Mouse (Mus musculus) kidney, postnatal 0 days (tissue): Measurements from ENCODE around the gene Cuta. TPM values are rescaled to one million over a fixed set of nuclear protein-coding genes. Genes with fewer than 3 reads are reported as not detected.
"Not testable (repeated sequence)": the region's sequence is repeated elsewhere in the genome, so short reads cannot be mapped to it uniquely, and the experiment has no call there.

Experiments used
- ATAC-seq: fragments of 200-750 bp; cut with Nextera tagmentation; replicated peaks from 2 replicates; pipeline ENCODE4 v1.8.0; 2017; ENCODE audit warnings: low read depth, moderate number of reproducible peaks, moderate TSS enrichment, moderate library complexity; ENCODE audit not compliant: low FRiP score
- DNase-seq: peaks from one replicate; pipeline ENCODE4 v3.0.0-alpha.2; 2016; ENCODE audit warnings: low spot score
- H3K27ac ChIP-seq: fragments of 300-500 bp; sonication (generic); 2 replicates; pipeline ENCODE4 v1.5.1; 2014; ENCODE audit warnings: mild to moderate bottlenecking
- H3K27me3 ChIP-seq: fragments of 300-500 bp; sonication (generic); 2 replicates; pipeline ENCODE4 v1.6.1; 2014; ENCODE audit warnings: low read length, mixed read lengths; ENCODE audit not compliant: insufficient read depth
- H3K36me3 ChIP-seq: fragments of 300-500 bp; sonication (generic); 2 replicates; pipeline ENCODE4 v1.6.1; 2014; ENCODE audit warnings: low read length, mixed read lengths; ENCODE audit not compliant: insufficient read depth
- H3K4me1 ChIP-seq: fragments of 300-500 bp; sonication (generic); replicated peaks from 2 replicates; pipeline ENCODE4 v1.6.1; 2014; ENCODE audit warnings: antibody characterized with exemption, low read length, mixed read lengths; ENCODE audit not compliant: insufficient read depth
- H3K4me2 ChIP-seq: fragments of 300-500 bp; sonication (generic); 2 replicates; pipeline ENCODE4 v1.6.1; 2014; ENCODE audit warnings: mild to moderate bottlenecking, low read length, moderate library complexity, mixed read lengths
- H3K4me3 ChIP-seq: fragments of 300-500 bp; sonication (generic); replicated peaks from 2 replicates; pipeline ENCODE4 v1.5.1; 2014; ENCODE audit warnings: low read depth, low read length
- H3K9ac ChIP-seq: fragments of 300-500 bp; sonication (generic); 2 replicates; pipeline ENCODE4 v1.6.1; 2014; ENCODE audit warnings: low read depth, low read length
- H3K9me3 ChIP-seq: fragments of 300-500 bp; sonication (generic); replicated peaks from 2 replicates; pipeline ENCODE4 v1.6.1; 2016; ENCODE audit warnings: low read length, inconsistent platforms, mixed read lengths
- CTCF ChIP-seq: IDR thresholded peaks from 2 replicates; pipeline ENCODE4 v1.5.1; 2016; ENCODE audit warnings: antibody characterized with exemption, low read depth, mild to moderate bottlenecking, moderate library complexity
- WGBS: fragments of 180-500 bp; shearing (Covaris S2); extraction: QIAGEN DNeasy Blood & Tissue Kit; methylation state at CpG from one replicate; pipeline ENCODE4 v1.1.7; 2014; 5-methylcytosine and 5-hydroxymethylcytosine counted together
- polyA plus RNA-seq: library from polyadenylated mRNA; unstranded; fragments of >200 nt; fragmentation: Nextera tagmentation; extraction: Ambion mirVana; gene quantifications from 2 replicates; pipeline ENCODE4 v1.2.1, GENCODE M21; 2015

Cuta gene
- 226 and 227 TPM in 2 replicates for polyA plus RNA-seq

DNA sequence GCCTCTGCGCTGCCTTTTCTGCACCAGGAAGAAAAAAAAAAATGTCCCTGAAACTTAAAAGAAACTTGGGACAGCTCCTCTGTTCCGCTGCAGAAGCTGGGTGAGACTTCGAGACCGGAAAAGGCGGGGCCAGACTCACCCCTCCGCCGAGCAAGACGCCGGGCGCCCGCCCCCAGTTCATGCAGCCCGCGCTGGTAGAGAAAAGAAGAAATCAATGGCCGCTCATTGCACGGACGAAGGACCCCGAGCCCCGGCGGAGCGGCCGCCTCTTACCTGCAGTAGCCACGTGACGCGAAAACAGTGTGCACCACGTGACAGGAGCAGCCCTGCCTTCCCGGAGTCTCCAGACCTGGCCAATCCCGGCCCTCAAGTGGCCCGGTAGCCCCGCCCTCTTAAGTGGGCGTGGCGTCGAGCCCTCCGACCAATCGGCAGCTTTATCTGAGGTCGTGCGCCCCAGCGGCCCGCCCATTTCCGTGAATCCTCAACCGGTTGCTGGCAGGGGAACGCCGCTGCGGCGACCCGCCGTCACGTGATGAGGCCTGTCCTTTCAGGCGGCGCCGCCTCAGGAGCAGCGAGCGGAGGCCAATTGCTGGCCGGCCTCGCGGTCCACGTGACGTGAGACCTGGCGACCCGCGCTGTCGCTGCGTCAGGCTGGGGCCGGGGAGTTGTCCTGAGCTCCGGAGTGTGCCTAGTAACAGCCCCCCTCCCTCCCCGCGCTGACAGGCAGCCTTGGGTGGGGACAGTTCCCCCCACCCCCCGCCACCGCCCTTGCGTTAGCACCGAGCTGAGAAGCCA lies at the start of gene Cuta:
Gene Cuta, minus strand, starts transcription at position 392 of the 795 bp plus-strand sequence.
- Histone ChIP-seq H3K4me3 (peak within 1 kb of the TSS; percentile 66), H3K27ac (peak within 1 kb of the TSS; percentile 93), H3K27me3 (no peaks in the 10 kb centered on the region), H3K36me3 (peaks cover 9% of the 10 kb centered on the region), H3K9me3 (no peaks in the 10 kb centered on the region), H3K4me2 (peak within 1 kb of the TSS; percentile 93), H3K9ac (peak within 1 kb of the TSS; percentile 78), H3K4me1 (peaks cover 23% of the 10 kb centered on the region)
- TF ChIP-seq CTCF: no peak
- ATAC-seq (peak; percentile 95), DNase-seq (peak; percentile 99)
- WGBS: under 1% methylated on average over 66 of the region's 70 CpGs

DNA sequence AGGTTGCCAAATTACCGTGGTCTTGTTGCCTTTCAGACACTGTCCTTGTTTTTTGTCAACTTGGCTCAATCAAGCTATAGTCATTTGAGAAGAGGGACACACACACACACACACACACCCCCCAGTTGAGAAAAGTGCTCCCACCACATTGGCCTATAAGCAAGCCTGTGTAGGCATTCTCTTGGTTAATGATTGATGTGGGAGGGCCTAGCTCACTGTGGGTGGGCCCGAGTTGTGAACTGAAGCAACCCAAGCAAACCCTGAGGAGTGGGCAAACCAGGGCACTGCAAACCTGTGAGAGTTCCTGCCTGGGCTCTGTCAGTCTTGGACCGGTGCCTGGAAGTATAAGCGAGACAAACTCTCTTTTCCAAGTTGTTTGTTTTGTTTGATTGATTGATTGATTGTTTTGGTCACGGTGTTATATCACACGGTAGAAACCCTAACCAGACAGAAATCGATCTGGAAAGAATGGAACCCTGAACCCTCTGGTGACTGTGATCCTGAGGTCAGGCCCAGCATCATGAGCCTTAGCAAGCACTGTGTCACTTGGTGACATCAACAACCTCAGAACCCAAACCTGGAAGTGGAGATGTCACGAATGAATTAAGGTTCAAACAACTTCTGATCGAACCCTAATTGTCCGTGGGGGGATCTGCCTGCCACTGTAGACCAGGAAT lies 46.3 kb upstream of the Cuta start:
- 49% methylated on average over 10 of the region's 10 CpGs for WGBS

DNA sequence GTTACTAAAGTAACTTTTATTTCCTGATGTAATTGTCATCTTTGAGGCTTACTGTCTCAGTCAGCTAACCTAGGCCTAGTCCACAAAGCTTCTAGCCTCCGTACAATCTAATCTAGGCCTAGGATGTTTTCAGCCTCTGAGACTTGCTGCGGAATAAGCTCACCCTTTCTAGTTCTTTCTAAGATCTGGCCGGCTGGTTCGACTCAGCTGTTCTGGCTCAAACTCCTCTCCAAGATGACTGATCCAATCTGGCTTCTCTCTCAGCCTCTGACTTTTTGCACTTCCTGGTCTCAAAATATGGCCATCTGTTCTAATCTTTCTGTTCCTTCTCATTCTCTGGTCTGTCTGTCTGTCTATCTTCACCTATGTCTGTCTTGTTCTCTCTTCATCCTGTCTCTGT lies 44.0 kb upstream of the Cuta start:
- no peaks in the 10 kb centered on the region for H3K4me1 ChIP-seq
- H3K27ac ChIP-seq: no peak overlapping the region
- H3K9me3 ChIP-seq: no peaks in the 10 kb centered on the region
- 84% methylated on average over 4 of the region's 4 CpGs for WGBS
- no peak overlapping the region for H3K4me2 ChIP-seq
- no peak overlapping the region for H3K4me3 ChIP-seq
- DNase-seq (peak; percentile 14), ATAC-seq (no peak)
- H3K27me3 ChIP-seq: no peaks in the 10 kb centered on the region
- peaks cover 4% of the 10 kb centered on the region; the same call in 1 of the 2 replicates for H3K36me3 ChIP-seq
- H3K9ac ChIP-seq: no peak overlapping the region
- no peak for TF ChIP-seq CTCF

More for the DNA sequence above, 46.3 kb upstream of the Cuta start:
- Histone ChIP-seq H3K9ac (no peak overlapping the region), H3K27ac (no peak overlapping the region), H3K4me1 (no peaks in the 10 kb centered on the region), H3K4me2 (no peak overlapping the region), H3K9me3 (no peaks in the 10 kb centered on the region), H3K36me3 (no peaks in the 10 kb centered on the region), H3K27me3 (no peaks in the 10 kb centered on the region), H3K4me3 (no peak overlapping the region)
- DNase-seq: no peak
- no peak; the same call in 1 of the 2 replicates for ATAC-seq
- TF ChIP-seq CTCF: no peak

- Histone ChIP-seq H3K4me3 (no peak overlapping the region), H3K27me3 (no peaks in the 10 kb centered on the region), H3K4me2 (no peak overlapping the region), H3K27ac (no peak overlapping the region), H3K9ac (no peak overlapping the region), H3K4me1 (no peaks in the 10 kb centered on the region), H3K36me3 (peaks cover 13% of the 10 kb centered on the region), H3K9me3 (no peaks in the 10 kb centered on the region)
- WGBS: 57% methylated on average over 2 of the region's 2 CpGs
- DNase-seq: no peak
- TF ChIP-seq CTCF: no peak
- ATAC-seq: no peak
Measured at GRCm38 (mm10) chr17:26981050-26981449, 41.7 kb upstream of the Cuta start.

GRCm38 (mm10) chr17:26979426-26979825 lies 40.1 kb upstream of the Cuta start:
- H3K4me2 ChIP-seq: no peak overlapping the region
- H3K9ac ChIP-seq: no peak overlapping the region
- no peak for DNase-seq
- WGBS: 73% methylated on average over 2 of the region's 2 CpGs
- no peaks in the 10 kb centered on the region for H3K9me3 ChIP-seq
- H3K4me3 ChIP-seq: no peak overlapping the region
- no peak for ATAC-seq
- no peaks in the 10 kb centered on the region for H3K4me1 ChIP-seq
- peaks cover 13% of the 10 kb centered on the region for H3K36me3 ChIP-seq
- TF ChIP-seq CTCF: no peak
- H3K27me3 ChIP-seq: no peaks in the 10 kb centered on the region
- H3K27ac ChIP-seq: no peak overlapping the region

GRCm38 (mm10) chr17:26977354-26977753 lies 38.0 kb upstream of the Cuta start:
- not testable (repeated sequence) for H3K4me1 ChIP-seq, ATAC-seq, H3K27ac ChIP-seq, H3K4me3 ChIP-seq, H3K4me2 ChIP-seq, H3K27me3 ChIP-seq, DNase-seq, H3K9ac ChIP-seq, H3K9me3 ChIP-seq
- WGBS: 89% methylated on average over 6 of the region's 6 CpGs
- peaks cover 13% of the 10 kb centered on the region for H3K36me3 ChIP-seq
- peak; percentile 30; the same call in 1 of the 2 replicates for TF ChIP-seq CTCF
